Mouse (Mus musculus) R1 (cell line): Measurements from ENCODE around the gene Fam217b.

Source experiments
- DNase-seq: peaks from one replicate; pipeline ENCODE4 v3.0.0-alpha.2; 2018; ENCODE audit warnings: low read depth, low spot score

The Fam217b gene

DNA sequence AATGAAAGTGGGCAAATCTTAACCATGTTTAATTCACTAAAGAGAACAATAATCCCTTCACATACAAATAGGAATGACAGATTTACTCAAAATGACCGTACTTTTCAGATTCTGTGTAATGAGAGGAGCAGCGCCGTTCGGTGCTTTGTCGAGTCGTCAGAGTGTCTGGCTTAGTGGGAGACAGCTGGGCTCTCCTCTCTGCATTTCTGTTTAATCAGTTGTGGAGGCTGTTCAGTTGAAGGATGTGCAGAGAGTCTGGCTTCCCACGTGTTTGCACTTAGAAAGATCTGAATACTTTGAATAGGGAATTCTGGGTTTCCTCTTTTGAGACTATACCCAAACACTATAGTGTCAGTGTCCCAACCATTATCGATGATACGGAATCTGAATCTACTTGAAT is 23.0 kb downstream of the Fam217b start:
- no peak for DNase-seq

DNA sequence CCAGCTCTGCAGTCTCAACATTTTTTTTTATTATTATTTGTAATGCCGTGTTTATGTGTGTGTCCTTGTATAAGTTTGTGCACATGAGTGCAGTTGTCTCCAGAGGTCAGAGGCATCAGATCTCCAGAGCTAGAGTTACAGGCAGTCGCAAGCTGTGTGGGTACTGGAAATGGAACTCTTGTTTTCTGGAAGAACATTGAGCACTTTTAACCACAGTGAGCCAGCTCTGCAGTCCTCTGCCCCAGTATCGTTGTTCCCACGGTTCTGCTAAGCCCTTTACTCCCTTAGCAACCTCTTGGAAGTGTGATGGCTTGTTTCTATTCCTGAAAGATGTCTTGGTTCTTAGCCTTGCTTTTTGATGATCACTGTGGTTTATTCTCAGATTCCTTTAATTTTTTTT is 35.1 kb downstream of the Fam217b start:
- no peak for DNase-seq

DNA sequence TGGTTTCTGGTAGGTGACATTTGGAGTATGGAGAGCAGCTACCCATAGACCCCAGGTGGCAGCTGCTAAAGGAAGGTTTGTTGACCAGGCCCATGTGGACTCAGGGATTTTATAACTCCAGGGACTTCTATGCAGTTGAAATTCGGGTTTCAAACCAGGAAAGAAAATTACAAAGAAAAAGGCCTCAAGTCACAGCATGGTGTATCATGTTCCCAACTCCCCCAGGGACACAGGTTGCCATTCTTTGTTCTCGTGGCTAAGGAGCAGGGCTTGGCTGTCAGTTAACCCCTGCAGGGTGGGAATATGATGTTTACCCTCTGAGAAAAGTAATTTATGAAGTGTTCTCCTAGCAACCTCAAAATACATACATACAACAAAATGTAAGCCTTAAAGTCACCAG is 35.9 kb downstream of the Fam217b start:
- DNase-seq, result no peak

DNA sequence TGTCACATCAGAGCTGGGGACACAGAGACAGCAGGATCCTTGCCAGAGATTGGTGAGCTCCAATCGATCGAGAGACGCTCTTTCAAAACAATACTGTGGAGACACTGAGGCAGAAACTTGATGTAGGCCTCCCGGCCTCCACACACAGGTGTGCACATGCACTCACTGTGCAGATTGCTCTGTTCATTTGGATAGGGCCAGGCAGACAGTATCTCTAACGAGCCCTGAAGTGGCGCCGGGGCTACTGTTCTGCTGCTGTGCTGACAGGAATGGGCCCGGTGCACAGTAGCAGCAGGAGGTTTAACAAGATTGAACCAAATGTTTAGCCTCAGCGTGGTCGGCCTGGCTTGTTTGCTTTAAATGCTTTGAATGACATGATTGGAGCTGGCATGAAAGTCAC is 36.6 kb downstream of the Fam217b start:
- no peak for DNase-seq

DNA sequence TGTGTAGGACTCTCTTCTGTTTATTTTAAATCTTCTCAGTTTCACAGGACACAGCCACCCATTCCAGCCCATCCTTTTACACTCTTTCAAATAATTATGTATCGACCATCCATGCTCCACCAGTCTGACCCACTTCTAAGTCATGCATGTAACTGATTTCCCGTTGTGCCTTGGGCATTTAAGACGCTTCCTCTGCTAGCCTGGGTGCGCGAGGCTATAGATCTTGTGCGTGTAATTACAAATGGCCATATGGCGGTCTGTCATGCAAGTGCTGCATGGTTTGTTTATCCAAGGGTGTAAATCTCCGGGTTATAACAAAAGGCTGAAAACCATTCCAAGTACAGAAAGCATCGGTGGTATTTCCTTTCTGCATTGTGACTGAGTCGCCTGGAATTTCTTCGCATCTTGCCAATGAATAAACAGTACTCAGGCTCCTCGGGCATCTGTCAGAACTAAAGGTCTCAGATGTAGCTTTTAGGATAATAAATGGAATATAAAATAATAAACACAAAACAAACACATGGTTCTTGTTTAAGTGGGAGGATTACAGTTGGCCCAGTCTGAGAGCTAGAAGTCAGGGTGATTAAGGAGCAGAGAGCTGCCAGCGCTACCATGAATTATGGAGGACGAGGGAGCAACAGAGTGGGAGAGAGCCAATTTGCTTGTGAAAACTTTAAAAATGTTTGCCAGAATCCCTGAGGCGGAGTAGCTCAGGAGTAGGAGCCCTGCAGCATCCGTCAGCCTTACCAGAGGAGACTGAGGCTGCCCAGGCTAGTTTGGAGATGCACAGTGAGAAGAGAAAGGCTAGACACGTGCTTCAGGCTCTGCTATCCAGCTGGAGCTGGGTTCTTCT is 40.6 kb downstream of the Fam217b start:
- DNase-seq, result peak; percentile 13

DNA sequence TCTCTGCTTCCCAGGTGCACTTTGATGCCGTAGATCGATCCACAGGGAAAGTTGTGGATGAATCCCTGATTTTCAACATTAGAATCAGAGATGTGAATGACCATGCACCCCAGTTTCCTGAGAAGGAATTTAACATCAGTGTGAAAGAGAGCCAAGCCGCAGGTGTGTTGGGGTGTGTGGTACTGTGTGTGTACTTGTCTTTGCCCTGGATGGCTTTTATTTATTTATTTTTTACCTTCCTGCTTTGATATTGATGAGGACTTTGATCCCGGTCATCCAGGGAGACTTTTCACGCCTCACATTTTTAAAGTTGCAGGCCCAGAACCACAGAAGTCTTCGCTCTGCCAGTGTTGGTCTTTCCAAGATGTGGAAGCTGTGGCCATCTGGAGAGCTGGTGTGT is 43.1 kb downstream of the Fam217b start:
- no peak for DNase-seq

DNA sequence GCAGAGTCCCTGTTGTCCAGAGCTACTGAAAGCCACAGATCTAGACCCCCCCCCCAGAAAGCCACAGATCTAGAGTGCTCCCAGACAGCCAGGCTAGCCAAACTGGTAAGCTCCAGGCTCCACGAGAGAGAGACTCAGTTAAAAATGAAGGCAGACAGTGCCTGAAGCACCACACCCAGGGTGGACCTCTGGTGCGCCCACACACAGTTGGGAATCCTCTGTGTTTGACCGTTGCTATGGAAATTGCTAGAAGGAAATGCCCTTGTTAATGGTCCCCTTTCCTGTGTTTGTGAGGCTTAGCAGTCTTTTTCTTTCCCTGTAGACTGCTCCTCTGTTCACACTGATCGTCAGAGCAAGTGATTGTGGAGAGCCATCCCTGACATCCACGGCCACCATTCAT is 46.0 kb downstream of the Fam217b start:
- DNase-seq, result peak; percentile 60

DNA sequence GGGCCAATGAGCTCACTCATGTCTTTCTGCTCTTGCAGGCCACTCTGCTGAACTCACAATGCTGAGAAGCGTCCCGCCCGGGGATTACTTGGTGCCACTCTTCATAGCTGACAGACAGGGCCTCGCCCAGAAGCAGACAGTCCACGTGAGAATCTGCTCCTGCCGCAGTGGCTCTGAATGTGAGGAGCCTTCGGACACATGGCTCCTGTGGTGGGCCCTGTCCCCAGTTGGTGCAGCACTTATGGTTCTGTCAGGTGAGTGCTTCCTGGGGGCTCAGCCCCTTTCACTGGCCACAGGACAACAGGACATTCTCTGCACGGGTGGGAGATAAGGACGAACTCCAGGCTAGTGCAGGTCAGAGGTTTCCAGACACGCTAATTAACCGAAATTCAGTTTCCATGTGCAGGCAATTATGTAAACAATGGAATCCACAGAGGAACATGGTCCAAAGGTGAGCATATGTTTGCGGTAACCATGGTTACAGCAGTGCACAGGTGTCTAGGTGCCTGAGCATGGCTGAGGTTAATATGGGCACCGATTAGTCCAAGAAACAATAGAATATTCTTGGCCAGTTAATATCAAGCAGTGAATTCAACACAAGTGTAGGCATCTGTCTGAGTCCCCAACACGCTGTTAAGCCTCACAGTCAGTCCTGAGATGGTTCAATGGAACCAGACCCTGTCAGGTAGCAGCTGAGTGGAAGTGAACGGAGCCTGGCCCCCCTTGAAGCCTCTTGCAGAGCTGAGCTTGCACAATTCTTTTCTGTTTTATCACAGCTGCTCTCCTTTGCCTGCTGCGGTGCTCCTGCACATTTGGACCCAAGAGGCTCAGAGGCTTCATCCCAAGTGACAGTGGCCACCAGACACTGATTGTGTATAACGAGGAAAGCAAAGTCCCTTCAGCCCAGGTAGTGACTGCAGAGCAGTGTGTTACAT is 57.5 kb downstream of the Fam217b start:
- DNase-seq, result no peak

DNA sequence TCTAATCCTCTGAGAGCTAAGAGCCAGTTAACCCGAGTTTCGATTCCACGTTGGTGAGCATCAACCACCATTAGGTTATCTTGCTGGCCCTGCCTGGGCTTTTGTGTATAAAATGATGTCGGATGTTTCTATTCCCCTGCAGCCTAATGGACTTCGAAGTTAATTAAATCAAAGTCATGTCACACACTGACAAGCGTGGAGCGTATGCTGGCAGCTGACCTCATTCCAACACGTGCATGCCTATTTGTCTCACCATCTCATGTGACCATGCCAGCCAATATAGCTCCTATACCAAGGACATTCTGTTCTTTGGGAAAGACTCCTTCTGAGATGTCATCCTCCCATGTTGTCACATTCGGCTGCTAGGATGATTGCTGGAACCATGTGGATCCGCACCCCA is 59.6 kb downstream of the Fam217b start:
- DNase-seq, result no peak
